Mouse (Mus musculus): ENCODE data around the gene Drd4.

- TF ChIP-seq CTCF (conservative IDR thresholded peaks at IDR 0.05; ENCODE audit: low read length) (no peak), POU5F1 (IDR thresholded peaks at IDR 0.05; ENCODE audit: borderline replicate concordance, low read length) (no peak), NANOG (IDR thresholded peaks at IDR 0.05; ENCODE audit: borderline replicate concordance, low read length) (no peak)
Measured at GRCm38 (mm10) chr7:141315076-141315475, 23.3 kb downstream of the Drd4 start.
